Mouse (Mus musculus) cerebellum, adult 8-10 months (tissue): ENCODE measurements at regions not wholly inside any gene's neighbourhood (a gene's known extent, or its start where the extent isn't known, plus 50 kb on each side); places are given as distances from the start of the nearest gene placed in this dataset.

Experiments used
- DNase-seq: peaks from one replicate; pipeline ENCODE4 v3.0.0; 2022

DNA sequence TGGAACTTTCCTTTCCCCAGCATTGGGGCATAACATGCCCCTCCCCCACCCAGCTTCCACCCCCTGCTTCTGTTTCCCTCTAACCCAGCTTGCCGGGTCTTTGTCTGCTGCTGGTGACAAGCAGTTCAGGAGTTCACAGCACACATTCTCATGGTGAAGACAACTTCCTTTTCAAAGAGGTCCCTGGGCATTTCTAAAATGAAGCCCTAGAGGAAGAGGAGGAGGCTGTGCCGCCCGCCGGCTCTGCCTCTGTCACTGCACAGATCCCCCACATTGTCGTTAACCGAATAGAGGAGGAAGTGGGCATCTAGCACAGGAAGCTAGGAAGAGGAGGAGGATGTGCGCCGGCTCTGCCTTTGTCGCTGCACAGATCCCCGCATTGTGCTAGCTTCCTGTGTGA, 201.4 kb downstream of the Enc1 start:
- DNase-seq: no peak

DNA sequence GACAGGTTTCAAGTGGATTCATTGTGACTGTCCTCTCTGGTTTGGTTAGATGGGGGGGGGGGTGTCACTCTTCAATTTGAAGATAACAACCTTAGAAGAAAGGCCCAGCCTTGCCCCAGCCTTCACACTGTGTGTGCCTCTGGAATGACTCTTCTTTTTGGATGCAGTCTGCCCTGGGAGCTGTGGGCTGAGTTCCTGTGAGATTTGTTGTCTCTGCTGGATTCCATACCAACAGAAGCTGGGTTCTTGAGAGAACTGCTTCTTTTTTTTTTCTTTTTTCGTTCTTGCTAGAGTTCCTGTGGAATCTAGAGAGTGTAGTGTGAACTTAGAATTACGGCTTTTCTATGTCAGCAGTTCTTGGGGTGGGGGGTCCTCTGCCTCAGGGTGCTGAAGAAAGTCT, 200.9 kb downstream of the Enc1 start:
- DNase-seq: no peak

DNA sequence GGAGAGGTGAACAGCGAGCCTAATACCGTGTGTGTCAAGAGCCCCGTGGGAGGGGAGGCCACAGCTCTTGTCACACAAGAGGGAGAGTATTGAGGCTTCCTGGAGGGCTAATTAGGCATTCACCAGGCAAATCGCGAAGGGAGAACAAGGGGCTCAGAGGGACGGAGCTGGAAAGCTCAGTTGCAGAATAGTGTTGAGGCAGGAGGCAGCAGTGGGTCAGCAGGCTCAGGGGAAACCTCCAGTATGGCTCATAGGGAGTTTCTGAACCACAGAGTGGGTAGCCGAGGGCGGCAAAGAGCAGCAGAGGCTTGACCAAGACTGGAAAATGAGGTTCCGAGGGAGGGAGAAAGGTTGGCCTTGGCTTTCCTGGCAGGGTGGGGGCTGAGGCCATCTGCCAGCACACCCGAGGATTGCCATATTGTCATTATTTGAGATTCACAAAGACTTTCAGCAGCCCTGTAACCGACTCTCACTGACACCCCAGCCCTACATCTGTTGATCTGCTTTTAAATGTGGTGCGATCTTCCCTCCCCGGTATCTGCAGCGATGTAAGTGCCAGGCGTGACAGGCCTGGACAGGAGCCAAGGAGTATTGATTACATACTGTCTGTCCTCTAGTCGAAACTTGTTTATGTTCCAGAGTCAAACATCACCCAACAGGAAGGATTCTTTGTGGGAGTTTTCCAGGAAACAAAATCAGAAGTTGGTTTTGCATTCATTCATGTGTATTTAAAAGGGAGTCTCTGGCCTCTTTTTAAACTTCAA, 198.5 kb downstream of the Enc1 start:
- DNase-seq: peak; percentile 3

DNA sequence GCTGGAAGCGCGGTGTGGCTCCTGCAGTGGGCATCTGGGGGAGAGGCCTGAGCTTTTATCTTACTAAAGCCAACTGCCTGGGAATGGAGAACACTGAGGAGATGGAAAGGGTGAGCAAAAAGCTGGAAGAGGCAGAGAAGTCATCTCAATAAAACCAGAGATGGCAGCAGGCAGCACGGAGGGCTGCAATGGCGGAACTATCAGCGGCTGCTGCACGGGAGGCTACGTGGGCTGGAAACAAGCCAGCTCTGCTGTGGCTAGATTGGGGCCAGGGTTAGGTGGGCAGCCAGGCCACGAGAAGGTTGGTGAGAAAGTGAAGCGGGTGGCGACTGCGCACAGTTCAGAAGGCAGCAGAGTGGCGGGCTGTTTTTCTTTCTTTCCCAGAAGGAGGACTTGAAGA, 197.8 kb downstream of the Enc1 start:
- DNase-seq: no peak

DNA sequence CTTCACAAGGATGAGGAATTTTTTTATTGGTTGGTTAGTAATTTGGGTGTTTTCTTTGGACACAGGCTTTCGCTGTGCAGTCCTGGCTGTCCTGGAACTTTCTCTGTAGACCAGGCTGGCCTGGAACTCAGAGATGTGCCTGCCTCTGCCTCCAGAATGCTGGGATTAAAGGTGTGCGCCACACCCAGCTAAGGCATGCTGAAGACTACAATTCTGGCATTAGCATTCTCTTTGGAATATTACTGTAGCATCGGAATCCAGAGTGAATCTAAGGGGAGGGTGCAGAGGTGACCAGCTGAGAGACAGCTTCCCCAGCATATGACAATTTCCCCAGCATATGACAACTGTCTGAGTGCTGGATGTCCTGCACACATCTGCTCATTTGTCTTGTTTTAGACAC, 197.4 kb downstream of the Enc1 start:
- no peak for DNase-seq

DNA sequence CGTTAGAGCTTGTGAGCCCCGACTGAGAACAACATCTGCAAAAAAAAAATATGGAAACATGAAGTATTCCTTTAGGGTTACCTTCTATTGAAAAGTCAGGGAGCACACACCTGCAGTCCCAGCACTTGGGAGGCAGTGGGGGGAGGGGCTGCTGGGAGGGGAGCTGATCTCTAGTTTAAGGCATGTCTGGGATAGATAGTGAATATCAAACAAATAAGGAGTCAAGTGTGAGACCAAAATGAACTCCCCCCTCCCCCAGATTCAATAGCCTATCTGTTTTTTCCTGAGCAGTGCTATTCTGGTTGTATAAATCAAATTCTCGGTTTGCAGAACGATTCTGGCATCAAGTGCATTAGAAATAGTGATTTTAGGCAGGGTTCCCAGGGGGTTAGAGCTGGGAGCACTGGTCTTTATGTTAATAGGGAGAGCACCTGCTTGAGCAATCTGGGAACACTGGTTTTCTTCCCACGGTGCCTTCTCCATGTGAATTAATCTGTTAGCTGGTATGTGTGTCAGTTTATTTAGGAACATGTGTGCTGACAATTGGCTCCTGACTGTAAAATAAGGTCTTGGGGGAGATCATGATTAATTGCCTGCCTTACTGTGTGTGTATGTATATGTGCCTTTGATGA, 195.9 kb downstream of the Enc1 start:
- no peak for DNase-seq

DNA sequence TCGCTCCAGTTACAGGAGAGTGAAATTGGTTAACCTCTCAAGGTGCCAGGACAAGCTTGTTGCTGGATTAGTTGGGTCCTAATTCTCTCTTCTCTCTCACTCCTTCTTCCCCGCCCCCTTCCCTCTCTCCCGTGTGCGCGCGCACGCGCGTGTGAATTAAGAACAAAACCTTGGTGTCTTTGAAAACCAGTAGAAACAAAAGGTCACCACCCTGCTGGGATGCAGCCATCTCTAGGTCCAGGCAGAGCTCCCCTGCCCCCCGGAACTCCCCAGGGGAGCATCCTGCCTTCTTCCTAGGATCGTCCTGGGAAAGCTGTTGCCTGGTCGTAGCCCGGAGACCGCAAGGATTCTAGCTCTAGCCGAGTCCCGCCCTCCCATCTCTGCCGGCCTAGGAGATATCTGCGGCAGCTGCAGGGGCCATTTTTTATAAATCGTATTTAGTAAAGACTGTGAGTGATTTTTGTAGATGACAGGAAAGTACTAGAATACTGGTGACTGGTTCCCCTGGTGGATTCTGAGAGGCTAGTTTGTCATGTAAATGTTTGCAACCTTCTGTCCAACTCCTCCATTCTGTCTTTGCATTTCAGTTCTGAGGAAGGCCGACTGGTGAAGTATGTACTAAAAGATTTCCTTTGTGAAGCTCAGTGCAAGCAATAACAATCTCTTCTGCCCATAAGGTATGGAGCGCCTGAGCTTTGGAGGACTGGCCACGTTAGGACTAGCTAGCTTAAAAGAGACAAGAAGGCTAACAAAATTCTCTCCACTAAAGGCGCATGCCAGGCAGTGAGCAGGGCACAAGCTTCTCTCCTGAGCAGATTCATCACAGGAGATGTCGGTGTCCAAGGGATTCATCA, 195.2 kb downstream of the Enc1 start:
- DNase-seq: peak; percentile 2

DNA sequence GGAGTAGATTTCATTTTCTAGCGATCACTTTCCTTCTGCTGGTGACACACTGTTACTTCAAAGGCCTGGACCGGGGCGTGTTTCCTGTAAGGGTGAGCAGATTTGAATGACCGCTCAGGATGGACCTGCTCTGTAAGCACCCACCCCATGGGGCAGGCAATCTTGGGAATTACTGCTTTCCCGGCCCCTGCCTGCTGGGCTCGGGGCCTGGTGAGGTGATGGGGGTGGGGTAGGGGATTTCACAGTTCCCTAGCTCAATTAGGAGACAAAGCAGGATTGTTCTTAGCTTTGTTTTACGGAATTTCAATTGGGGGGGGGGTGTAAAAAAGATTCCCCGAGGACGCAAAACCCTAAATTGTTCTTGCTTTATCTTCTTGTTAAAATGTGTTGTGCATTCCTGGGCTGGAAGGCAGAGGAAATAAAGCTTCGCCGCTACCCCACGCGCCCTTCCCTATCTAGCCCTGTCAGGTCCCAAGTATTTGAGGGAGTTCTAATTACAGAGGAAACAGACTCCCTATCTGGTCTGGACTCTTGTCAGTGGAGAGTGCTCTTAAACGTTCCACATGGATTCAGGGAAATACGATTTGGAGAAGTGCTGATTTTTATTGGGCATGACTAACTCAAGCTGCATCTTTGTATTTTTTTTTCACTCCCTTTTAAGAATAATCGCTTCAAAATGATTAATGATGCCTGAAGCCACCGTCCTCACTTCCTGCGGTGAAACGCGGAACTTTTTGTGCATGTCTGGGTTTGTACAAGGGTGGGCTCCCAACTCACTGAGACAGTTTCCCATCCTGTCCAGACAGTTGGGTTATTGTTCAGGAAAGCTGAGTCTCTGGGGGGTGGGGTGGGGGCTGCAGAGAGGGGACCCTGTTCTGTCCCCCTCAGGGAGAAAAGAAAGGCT, 194.3 kb downstream of the Enc1 start:
- DNase-seq: no peak

DNA sequence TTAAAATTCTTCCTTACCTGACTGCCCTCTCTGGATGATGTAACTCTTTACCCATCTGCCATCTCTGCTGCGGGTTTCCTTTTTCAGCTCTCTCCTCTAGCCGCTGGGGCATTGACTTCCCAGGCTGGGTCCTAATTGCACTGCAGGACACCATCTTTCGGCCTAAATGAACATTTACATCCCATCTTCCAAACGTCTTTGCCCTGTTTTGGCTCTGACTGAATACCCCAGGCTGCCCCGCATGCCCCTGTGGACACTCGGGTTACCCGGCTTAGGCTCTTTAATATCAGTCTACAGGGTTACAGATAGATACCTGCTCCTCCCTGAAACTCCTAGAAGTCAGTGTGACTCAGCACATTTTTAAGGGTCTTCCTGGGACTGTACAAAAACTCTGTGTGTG, 193.3 kb downstream of the Enc1 start:
- no peak for DNase-seq

DNA sequence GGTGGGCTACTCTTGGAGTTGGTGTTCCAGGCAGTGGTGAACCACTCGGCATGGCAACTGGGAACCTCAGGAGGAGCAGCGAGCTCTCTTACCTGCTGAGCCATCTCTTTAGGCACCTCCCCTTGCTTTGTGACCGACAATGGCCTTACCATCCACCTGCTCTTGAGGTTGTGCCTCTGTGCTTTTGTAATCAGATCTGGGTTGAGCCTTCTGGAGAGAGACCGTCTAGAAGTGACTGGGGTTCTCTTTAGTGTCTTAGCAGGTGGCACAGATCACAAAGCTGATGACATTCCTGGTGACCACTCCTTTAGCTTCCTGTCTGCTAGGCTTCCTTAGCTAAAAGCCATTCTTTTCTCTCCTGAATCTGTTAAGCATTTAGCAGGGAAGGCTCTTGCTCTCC, 191.7 kb downstream of the Enc1 start:
- no peak for DNase-seq

DNA sequence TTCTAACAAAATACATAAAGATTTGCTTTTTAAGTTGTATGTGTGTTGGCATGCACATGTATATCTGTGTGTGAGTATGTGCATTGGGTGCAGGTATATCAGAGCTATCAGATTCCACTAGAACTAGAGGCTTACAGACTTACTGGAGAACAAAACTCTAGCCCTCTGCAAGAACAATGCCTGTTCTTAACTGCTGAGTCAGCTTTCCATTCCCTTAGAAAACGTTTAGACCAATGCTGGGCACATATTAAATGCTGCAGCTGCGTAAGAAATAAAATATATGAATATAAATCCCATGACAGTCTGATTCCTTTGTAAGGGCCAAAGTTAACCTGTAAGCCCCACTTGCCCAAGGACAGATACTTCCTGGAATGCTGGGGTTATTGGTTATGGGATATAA, 190.0 kb downstream of the Enc1 start:
- DNase-seq: no peak

DNA sequence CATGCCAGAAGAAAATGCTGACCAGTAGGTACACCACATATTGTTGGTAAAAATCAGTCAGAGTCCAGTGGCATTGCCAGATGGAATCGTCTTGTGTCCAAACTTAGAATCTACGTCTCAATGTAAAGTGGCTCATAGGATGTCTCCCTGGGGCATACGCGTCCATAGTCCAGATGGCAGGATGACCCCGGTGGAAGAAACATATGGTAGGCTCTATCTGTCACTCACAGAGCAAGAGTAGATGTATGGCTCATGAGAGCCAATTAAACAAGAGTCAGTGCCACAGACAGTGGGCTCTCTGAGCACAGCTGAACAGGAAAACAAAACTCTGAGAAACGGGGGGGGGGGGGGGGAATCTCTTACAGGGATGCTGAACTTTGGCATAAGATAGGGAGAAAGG, 187.3 kb downstream of the Enc1 start:
- no peak for DNase-seq

DNA sequence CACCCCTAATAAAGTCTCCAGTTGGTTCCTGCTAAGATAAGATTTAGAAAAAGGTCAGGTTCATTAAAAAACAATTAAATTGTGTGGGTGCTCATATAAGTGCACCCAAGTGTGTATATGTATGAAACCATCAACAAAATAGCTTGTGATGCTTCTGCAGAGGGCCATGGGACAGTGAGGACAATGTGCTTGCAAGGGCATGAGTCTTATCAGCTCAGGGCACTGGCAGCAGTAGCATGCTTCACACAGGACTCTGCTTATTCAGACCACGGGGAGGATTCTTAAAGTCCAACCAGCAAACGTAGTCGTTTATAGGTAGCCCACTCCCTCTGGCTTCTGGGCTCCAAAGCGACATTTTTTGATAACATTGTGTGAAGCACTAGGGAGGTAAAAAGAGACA, 186.6 kb downstream of the Enc1 start:
- DNase-seq: no peak

DNA sequence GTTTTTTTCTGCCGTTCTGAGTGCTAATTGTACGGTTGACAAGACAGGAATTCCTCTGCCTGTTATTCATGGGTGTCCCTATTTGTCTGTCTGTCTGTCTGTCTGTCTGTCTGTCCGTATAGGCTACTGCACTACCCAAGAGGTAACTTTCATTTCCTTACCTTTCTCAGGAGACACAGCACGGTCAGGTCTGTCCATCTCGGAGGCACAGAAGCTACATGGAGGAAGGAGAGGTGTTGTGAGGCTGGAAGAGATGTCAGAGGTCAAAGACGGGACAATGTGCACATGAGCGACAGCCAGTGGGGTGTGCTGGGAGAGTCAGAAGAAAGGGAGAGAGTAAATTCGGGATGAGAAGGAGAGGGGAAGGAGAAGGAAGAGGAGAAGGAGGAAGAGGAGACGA, 184.8 kb downstream of the Enc1 start:
- DNase-seq: no peak

DNA sequence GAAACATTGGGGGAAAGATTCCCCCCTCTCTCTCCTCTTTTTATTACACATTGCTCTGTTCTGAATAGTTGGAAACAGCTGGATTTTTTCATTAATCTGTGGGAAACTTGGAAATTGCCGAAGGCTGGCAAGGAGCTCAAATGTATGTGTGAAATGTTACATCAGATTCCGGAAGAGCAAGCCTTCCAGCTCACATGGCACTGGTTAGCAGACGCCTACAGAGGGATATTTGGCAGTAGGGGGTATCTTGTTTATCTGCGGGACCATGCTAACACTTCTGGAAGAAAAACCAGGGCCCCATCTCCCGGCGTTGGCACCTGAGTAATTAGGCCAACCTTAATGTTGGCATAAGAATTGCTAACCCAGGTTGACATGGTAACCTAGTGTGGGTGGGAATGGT, 183.0 kb downstream of the Enc1 start:
- DNase-seq: no peak

DNA sequence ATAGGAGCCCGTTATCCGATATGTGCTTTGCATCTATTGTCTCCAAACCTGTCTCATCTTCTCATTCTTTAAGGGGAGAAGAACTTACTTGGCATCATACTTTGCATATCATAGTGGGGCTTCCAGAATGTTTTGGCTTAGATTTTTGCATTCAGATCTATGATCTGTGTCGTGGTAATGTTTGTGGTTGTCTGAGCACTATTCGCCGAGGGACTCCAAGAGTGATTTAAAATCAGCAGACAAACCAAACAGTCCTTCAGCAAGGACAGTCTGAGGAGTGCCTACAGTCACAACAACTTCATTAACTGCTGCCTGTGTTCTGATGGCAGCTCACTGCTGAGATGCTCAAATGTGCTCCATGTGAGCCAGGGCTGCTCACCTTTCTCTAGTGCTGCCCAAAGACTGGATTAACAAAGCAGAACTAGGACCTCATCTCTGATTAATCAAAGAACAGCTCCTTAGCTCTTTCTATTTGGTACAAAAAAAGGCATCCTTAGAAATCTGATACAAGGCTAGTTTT, 182.5 kb downstream of the Enc1 start:
- DNase-seq: no peak

DNA sequence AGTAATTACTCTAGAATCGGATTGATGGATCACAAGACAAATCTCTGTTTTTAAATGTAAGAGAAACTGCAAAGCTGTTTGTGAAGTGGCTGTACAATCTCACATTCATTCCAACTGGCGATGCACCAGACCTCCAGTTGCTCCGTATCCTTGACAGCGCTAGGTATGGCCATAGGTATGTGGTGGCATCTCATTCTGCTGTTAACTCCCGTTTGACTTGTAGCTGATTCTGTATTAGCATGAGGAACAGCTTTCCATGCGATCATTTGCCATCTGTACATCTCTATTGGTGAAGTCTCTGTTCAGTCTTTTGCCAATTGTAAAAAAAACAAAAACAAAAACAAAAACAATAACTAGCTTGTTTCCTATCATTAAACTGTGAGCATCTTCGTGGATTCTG, 182.0 kb downstream of the Enc1 start:
- DNase-seq: no peak

DNA sequence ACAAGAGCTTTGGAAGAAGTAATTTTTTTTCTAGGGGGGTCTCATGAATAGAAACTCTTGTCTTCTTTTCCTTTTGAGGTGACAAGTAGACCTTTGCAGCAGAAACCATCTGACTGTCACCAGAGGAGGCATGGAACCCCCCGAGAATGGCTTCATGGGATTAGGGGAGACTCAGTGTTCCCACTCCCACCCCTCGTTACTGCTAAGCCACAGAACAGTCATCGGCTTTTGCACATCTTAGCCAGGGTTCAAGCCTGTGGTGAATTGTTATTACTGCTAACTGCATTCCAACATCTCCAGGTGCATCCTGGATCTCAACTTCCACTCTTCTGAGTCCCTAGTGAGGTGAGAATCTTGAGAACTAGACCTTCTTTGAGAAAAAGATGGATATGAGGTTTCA, 180.9 kb downstream of the Enc1 start:
- no peak for DNase-seq

DNA sequence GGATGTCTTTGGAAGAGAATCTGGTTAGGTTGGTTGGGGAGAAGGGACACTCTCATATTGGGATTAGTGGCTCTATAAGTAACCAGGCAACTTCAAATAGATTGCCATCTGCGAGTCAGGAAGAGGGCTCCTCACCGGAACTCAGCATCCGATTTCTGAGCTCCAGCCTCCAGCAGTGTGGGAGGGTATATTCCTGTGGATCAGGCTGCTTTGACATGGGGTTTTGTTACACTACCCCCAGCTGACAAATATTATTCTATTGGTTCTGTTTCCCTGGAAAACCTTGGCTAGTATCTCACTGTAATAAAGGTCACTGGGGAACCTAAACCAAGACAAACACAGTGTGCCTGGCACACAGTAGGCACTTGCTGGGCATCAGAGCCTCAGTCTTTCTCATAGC, 179.9 kb downstream of the Enc1 start:
- DNase-seq: no peak

DNA sequence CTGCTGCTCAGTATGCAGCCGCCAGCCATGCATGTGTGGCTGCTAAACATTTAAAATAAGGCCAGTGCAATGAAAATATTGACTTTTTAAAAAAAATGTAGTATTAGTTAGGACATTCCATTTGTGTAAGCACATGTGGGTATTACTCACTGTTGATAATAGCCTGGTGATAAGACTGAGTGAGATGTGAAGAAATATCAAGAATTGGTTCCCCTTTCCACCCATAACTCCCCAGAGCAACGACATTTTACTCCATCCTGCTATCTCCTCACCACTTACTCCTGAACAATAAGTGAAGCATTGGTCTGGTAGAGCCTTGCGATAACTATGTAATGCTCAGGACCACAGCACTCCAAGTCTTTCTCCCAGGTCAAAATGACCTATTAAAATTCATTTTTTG, 178.2 kb downstream of the Enc1 start:
- DNase-seq: no peak

DNA sequence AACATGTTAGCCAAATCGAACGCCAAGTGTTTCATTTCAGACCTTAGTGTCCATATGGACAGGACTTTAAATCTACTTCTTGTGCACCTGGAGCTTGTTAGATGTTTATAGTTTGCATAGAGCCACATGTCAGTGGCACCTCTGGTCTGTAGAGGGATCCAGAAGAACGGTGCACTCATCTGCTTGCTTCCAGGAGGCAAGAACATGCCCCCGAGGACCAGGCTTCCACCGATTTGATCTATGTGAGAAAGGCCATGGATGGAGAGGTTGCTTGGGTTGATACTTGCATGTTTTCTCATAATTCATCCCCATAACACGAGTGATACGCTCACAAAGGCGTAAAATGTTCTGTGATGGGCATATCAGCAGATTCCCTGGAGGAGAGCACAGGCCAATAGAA, 177.8 kb downstream of the Enc1 start:
- DNase-seq: no peak

DNA sequence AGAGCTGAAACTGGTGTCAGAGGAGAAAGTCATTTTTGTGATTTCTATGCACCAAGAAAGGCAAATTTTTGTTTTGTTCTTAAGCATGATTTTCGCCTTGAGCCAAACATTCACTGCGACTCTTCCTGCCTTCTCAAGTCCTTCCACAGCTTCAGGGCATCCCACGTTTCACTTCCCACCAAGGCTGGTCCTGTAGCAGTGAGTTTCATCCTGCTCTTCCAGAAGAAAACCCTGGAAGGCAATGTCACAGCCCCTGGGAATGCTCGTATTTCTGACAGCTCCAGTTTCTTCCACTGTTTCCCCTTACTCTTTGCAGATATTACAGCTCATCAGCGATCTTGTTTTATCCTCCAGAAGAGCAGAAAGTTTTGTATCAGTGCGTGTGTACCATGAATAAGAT, 177.2 kb downstream of the Enc1 start:
- DNase-seq: no peak
